Mouse (Mus musculus): ENCODE results near the gene Ucn2. TPM values are rescaled to one million over a fixed set of nuclear protein-coding genes. Genes with fewer than 3 reads are reported as not detected.
A peak's percentile ranks its signal among the peaks of the same experiment; 100 is the strongest.

Ucn2 gene
- polyA plus RNA-seq (2015; fragmentation: Nextera tagmentation; extraction: Ambion mirVana) = not detected in 2 replicates

GRCm38 (mm10) chr9:108985710-108986109 lies at the start of gene Ucn2:
Ucn2 (plus strand) TSS chr9:108986010.
- WGBS = 88% methylated on average over 4 of the region's 4 CpGs
- no peak within 1 kb of the TSS for H3K4me3 ChIP-seq (replicated peaks)

GRCm38 (mm10) chr9:108936418-108937364 lies 49.1 kb upstream of the Ucn2 start, which contains the start of gene Uqcrc1:
Uqcrc1 (plus strand) TSS chr9:108936633.
- 1% methylated on average over 58 of the region's 58 CpGs for WGBS
- H3K36me3 ChIP-seq = peaks cover 32% of the 10 kb centered on the region
- no peaks in the 10 kb centered on the region for H3K9me3 ChIP-seq
- H3K4me2 ChIP-seq (replicated peaks) = peak within 1 kb of the TSS; percentile 93
- H3K27me3 ChIP-seq = no peaks in the 10 kb centered on the region
- peak within 1 kb of the TSS; percentile 97 for H3K4me3 ChIP-seq (replicated peaks)
- peaks cover 6% of the 10 kb centered on the region for H3K4me1 ChIP-seq (replicated peaks)
- peak; percentile 91 for ATAC-seq
- peak within 1 kb of the TSS; percentile 62 for H3K27ac ChIP-seq
- H3K9ac ChIP-seq (replicated peaks) = peak within 1 kb of the TSS; percentile 95

More at GRCm38 (mm10) chr9:108985710-108986109, at the start of gene Ucn2:
- no peak within 1 kb of the TSS for H3K9ac ChIP-seq (replicated peaks)
- H3K4me2 ChIP-seq (replicated peaks) = no peak within 1 kb of the TSS
- peaks cover 1% of the 10 kb centered on the region; the same call in 1 of the 2 replicates for H3K4me1 ChIP-seq (replicated peaks)
- no peaks in the 10 kb centered on the region for H3K36me3 ChIP-seq
- H3K9me3 ChIP-seq = no peaks in the 10 kb centered on the region
- no peak for ATAC-seq
- no peak within 1 kb of the TSS for H3K27ac ChIP-seq
- H3K27me3 ChIP-seq = no peaks in the 10 kb centered on the region

- H3K9ac ChIP-seq (replicated peaks) = no peak overlapping the region
- no peak overlapping the region for H3K4me2 ChIP-seq (replicated peaks)
- no peak overlapping the region for H3K4me3 ChIP-seq (replicated peaks)
- 85% methylated on average over 9 of the region's 9 CpGs for WGBS
- no peaks in the 10 kb centered on the region for H3K4me1 ChIP-seq (replicated peaks)
- H3K27me3 ChIP-seq = no peaks in the 10 kb centered on the region
- H3K9me3 ChIP-seq = no peaks in the 10 kb centered on the region
- ATAC-seq = no peak
- H3K36me3 ChIP-seq = peaks cover 92% of the 10 kb centered on the region
- H3K27ac ChIP-seq = no peak overlapping the region
These were observed 40.7 kb upstream of the Ucn2 start for GRCm38 (mm10) chr9:108945111-108945510.

GRCm38 (mm10) chr9:108945608-108946007 lies 40.2 kb upstream of the Ucn2 start:
- H3K9me3 ChIP-seq = no peaks in the 10 kb centered on the region
- no peak overlapping the region for H3K4me3 ChIP-seq (replicated peaks)
- no peaks in the 10 kb centered on the region for H3K27me3 ChIP-seq
- no peak overlapping the region for H3K27ac ChIP-seq
- 90% methylated on average over 5 of the region's 5 CpGs for WGBS
- H3K4me2 ChIP-seq (replicated peaks) = no peak overlapping the region
- H3K4me1 ChIP-seq (replicated peaks) = no peaks in the 10 kb centered on the region
- ATAC-seq = no peak
- H3K9ac ChIP-seq (replicated peaks) = no peak overlapping the region
- H3K36me3 ChIP-seq = peaks cover 95% of the 10 kb centered on the region

- no peak for ATAC-seq
- H3K9me3 ChIP-seq = no peaks in the 10 kb centered on the region
- no peak overlapping the region for H3K9ac ChIP-seq (replicated peaks)
- 84% methylated on average over 13 of the region's 13 CpGs for WGBS
- peaks cover 22% of the 10 kb centered on the region for H3K27me3 ChIP-seq
- H3K4me3 ChIP-seq (replicated peaks) = no peak overlapping the region
- no peaks in the 10 kb centered on the region for H3K4me1 ChIP-seq (replicated peaks)
- no peak overlapping the region for H3K27ac ChIP-seq
- peaks cover 68% of the 10 kb centered on the region for H3K36me3 ChIP-seq
- no peak overlapping the region for H3K4me2 ChIP-seq (replicated peaks)
These were observed 36.4 kb upstream of the Ucn2 start for GRCm38 (mm10) chr9:108949231-108949966.

- no peak overlapping the region for H3K4me3 ChIP-seq (replicated peaks)
- H3K4me2 ChIP-seq (replicated peaks) = no peak overlapping the region
- peak overlapping the region; percentile 44; the same call in 1 of the 2 replicates for H3K27ac ChIP-seq
- peaks cover 25% of the 10 kb centered on the region for H3K27me3 ChIP-seq
- H3K36me3 ChIP-seq = peaks cover 60% of the 10 kb centered on the region
- H3K9ac ChIP-seq (replicated peaks) = no peak overlapping the region
- H3K4me1 ChIP-seq (replicated peaks) = no peaks in the 10 kb centered on the region
- H3K9me3 ChIP-seq = no peaks in the 10 kb centered on the region
- 93% methylated on average over 9 of the region's 9 CpGs for WGBS
- ATAC-seq = no peak
These were observed 35.7 kb upstream of the Ucn2 start for GRCm38 (mm10) chr9:108949967-108950728.

GRCm38 (mm10) chr9:108953081-108953636 lies 32.7 kb upstream of the Ucn2 start, which contains the start of gene Col7a1:
Col7a1 (plus strand) TSS chr9:108953586.
- 10% methylated on average over 15 of the region's 15 CpGs for WGBS
- no peak for ATAC-seq
- Histone ChIP-seq H3K36me3 (peaks cover 30% of the 10 kb centered on the region), H3K4me2 (replicated peaks) (no peak within 1 kb of the TSS), H3K4me1 (replicated peaks) (no peaks in the 10 kb centered on the region), H3K27me3 (peaks cover 25% of the 10 kb centered on the region), H3K4me3 (replicated peaks) (no peak within 1 kb of the TSS), H3K9ac (replicated peaks) (no peak within 1 kb of the TSS; the same call in 1 of the 2 replicates), H3K27ac (no peak within 1 kb of the TSS), H3K9me3 (no peaks in the 10 kb centered on the region)

- no peak overlapping the region for H3K4me3 ChIP-seq (replicated peaks)
- no peak overlapping the region for H3K9ac ChIP-seq (replicated peaks)
- no peak overlapping the region for H3K4me2 ChIP-seq (replicated peaks)
- H3K36me3 ChIP-seq = peaks cover 9% of the 10 kb centered on the region
- H3K27me3 ChIP-seq = peaks cover 25% of the 10 kb centered on the region
- WGBS = 92% methylated on average over 11 of the region's 11 CpGs
- H3K9me3 ChIP-seq = no peaks in the 10 kb centered on the region
- no peaks in the 10 kb centered on the region for H3K4me1 ChIP-seq (replicated peaks)
- ATAC-seq = no peak
- H3K27ac ChIP-seq = no peak overlapping the region
These were observed 30.6 kb upstream of the Ucn2 start for GRCm38 (mm10) chr9:108955241-108955640.

GRCm38 (mm10) chr9:108955846-108956245 lies 30.0 kb upstream of the Ucn2 start:
- no peaks in the 10 kb centered on the region for H3K9me3 ChIP-seq
- H3K27me3 ChIP-seq = peaks cover 25% of the 10 kb centered on the region
- no peak overlapping the region for H3K9ac ChIP-seq (replicated peaks)
- H3K27ac ChIP-seq = no peak overlapping the region
- no peak overlapping the region for H3K4me3 ChIP-seq (replicated peaks)
- H3K36me3 ChIP-seq = peaks cover 3% of the 10 kb centered on the region
- no peaks in the 10 kb centered on the region for H3K4me1 ChIP-seq (replicated peaks)
- no peak overlapping the region for H3K4me2 ChIP-seq (replicated peaks)
- ATAC-seq = no peak
- WGBS = 91% methylated on average over 11 of the region's 11 CpGs

- Histone ChIP-seq H3K4me1 (replicated peaks) (no peaks in the 10 kb centered on the region), H3K9me3 (no peaks in the 10 kb centered on the region), H3K36me3 (no peaks in the 10 kb centered on the region), H3K27ac (no peak overlapping the region), H3K27me3 (no peaks in the 10 kb centered on the region), H3K4me3 (replicated peaks) (no peak overlapping the region), H3K9ac (replicated peaks) (no peak overlapping the region), H3K4me2 (replicated peaks) (no peak overlapping the region)
- 79% methylated on average over 3 of the region's 3 CpGs for WGBS
- no peak for ATAC-seq
These were observed 22.2 kb upstream of the Ucn2 start for GRCm38 (mm10) chr9:108963577-108963976.

GRCm38 (mm10) chr9:108964338-108964737 lies 21.5 kb upstream of the Ucn2 start:
- Histone ChIP-seq H3K27ac (no peak overlapping the region), H3K9ac (replicated peaks) (no peak overlapping the region), H3K4me2 (replicated peaks) (no peak overlapping the region), H3K27me3 (no peaks in the 10 kb centered on the region), H3K36me3 (no peaks in the 10 kb centered on the region), H3K9me3 (no peaks in the 10 kb centered on the region), H3K4me1 (replicated peaks) (no peaks in the 10 kb centered on the region), H3K4me3 (replicated peaks) (no peak overlapping the region)
- 86% methylated on average over 6 of the region's 6 CpGs for WGBS
- ATAC-seq = no peak

All from midbrain, embryonic 13.5 days (tissue).